Mouse (Mus musculus) heart, embryonic 15.5 days (tissue): Measurements from ENCODE around the gene Gm1043. TPM values are rescaled to one million over a fixed set of nuclear protein-coding genes. Genes with fewer than 3 reads are reported as not detected.

ENCODE experiments used
- ATAC-seq: fragments of 200-750 bp; cut with Nextera tagmentation; replicated peaks from 2 replicates; pipeline ENCODE4 v1.8.0; 2017; ENCODE audit warnings: low read depth, moderate TSS enrichment; ENCODE audit not compliant: insufficient number of reproducible peaks, insufficient read depth, low FRiP score
- H3K27ac ChIP-seq: fragments of 300-500 bp; sonication (generic); 2 replicates; pipeline ENCODE4 v1.5.1; 2015; ENCODE audit warnings: mild to moderate bottlenecking, inconsistent platforms
- H3K27me3 ChIP-seq: fragments of 300-500 bp; sonication (generic); 2 replicates; pipeline ENCODE4 v1.6.1; 2015; ENCODE audit warnings: inconsistent platforms
- H3K36me3 ChIP-seq: fragments of 300-500 bp; sonication (generic); 2 replicates; pipeline ENCODE4 v1.6.1; 2015; ENCODE audit warnings: mild to moderate bottlenecking, inconsistent platforms
- H3K4me1 ChIP-seq: fragments of 300-500 bp; sonication (generic); replicated peaks from 2 replicates; pipeline ENCODE4 v1.6.1; 2015; ENCODE audit warnings: inconsistent platforms
- H3K4me2 ChIP-seq: fragments of 300-500 bp; sonication (generic); 2 replicates; pipeline ENCODE4 v1.6.1; 2015; ENCODE audit warnings: inconsistent platforms, mild to moderate bottlenecking, moderate library complexity
- H3K4me3 ChIP-seq: fragments of 300-500 bp; sonication (generic); 2 replicates; pipeline ENCODE4 v1.5.1; 2015; ENCODE audit warnings: mild to moderate bottlenecking, inconsistent platforms
- H3K9ac ChIP-seq: fragments of 300-500 bp; sonication (generic); 2 replicates; pipeline ENCODE4 v1.6.1; 2015; ENCODE audit warnings: mild to moderate bottlenecking, inconsistent platforms
- H3K9me3 ChIP-seq: fragments of 300-500 bp; sonication (generic); replicated peaks from 2 replicates; pipeline ENCODE4 v1.6.1; 2016; ENCODE audit warnings: inconsistent platforms
- WGBS: fragments of 180-500 bp; shearing (Covaris S2); methylation state at CpG from one replicate; pipeline ENCODE4 v1.1.7; 2015; ENCODE audit warnings: mixed read lengths; 5-methylcytosine and 5-hydroxymethylcytosine counted together
- polyA plus RNA-seq: library from polyadenylated mRNA; unstranded; fragments of >200 nt; fragmentation: Nextera tagmentation; extraction: Ambion mirVana; gene quantifications from 2 replicates; pipeline ENCODE4 v1.2.1, GENCODE M21; 2015

The Gm1043 gene
- polyA plus RNA-seq, result not detected in 2 replicates

DNA sequence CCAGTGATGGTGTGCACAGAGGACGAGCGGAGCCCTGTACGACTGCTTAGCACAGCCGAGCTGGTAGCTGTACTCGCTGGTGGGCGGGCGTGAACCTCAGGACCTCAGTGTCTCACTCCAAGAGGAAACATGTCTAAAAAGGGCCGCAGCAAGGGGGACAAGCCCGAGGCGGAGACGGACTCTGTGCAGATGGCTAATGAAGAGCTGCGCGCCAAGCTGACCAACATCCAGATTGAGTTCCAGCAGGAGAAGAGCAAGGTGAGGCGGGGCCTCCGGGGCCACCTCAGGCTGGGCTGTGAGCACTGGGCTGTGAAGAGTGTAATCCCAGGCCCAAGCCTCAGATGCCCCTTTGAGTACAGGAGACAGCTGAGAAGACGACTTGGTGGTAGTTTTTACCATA, at the start of gene Gm1043:
Gene Gm1043, plus strand, starts transcription at position 130 of the 400 bp plus-strand sequence.
- Histone ChIP-seq H3K27me3 (peaks cover 25% of the 10 kb centered on the region), H3K27ac (no peak within 1 kb of the TSS), H3K4me3 (no peak within 1 kb of the TSS), H3K9me3 (no peaks in the 10 kb centered on the region), H3K9ac (no peak within 1 kb of the TSS), H3K36me3 (no peaks in the 10 kb centered on the region), H3K4me2 (no peak within 1 kb of the TSS), H3K4me1 (no peaks in the 10 kb centered on the region)
- ATAC-seq, result no peak
- 84% methylated on average over 16 of the region's 16 CpGs for WGBS

GRCm38 (mm10) chr5:37035896-37036295, 49.3 kb upstream of the Gm1043 start:
- peaks cover 25% of the 10 kb centered on the region for H3K27me3 ChIP-seq

DNA sequence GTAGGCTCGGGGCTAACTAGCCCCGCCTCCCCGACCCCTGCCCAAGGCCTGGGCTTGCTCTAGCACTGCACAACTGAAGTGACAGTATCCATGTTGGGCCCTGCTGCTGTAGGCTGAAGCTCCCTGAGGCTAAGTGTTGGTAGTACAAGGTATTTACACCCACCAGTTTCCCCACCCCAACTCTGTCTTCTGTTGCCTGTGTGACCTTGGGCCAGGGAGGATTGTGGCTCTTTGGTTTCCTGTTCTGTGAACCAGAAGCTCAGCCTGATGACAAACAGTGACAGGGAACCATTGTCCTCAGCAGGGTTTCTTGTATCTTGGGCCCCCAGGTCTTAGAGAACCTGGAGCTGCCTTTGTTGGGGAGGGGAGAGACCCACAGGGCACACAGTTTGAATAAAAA, 48.3 kb upstream of the Gm1043 start:
- no peak for ATAC-seq
- no peaks in the 10 kb centered on the region for H3K4me1 ChIP-seq
- no peaks in the 10 kb centered on the region for H3K9me3 ChIP-seq
- no peak overlapping the region for H3K4me2 ChIP-seq
- peaks cover 19% of the 10 kb centered on the region; the same call in 1 of the 2 replicates for H3K27me3 ChIP-seq
- WGBS, result 69% methylated on average over 3 of the region's 3 CpGs
- H3K4me3 ChIP-seq, result no peak overlapping the region
- H3K36me3 ChIP-seq, result no peaks in the 10 kb centered on the region
- H3K9ac ChIP-seq, result no peak overlapping the region
- no peak overlapping the region for H3K27ac ChIP-seq

More at GRCm38 (mm10) chr5:37035896-37036295, 49.3 kb upstream of the Gm1043 start:
- Histone ChIP-seq H3K4me2 (no peak overlapping the region), H3K4me1 (no peaks in the 10 kb centered on the region), H3K9ac (no peak overlapping the region), H3K27ac (no peak overlapping the region), H3K36me3 (no peaks in the 10 kb centered on the region), H3K4me3 (no peak overlapping the region), H3K9me3 (no peaks in the 10 kb centered on the region)
- WGBS, result 60% methylated on average over 6 of the region's 6 CpGs
- no peak for ATAC-seq

DNA sequence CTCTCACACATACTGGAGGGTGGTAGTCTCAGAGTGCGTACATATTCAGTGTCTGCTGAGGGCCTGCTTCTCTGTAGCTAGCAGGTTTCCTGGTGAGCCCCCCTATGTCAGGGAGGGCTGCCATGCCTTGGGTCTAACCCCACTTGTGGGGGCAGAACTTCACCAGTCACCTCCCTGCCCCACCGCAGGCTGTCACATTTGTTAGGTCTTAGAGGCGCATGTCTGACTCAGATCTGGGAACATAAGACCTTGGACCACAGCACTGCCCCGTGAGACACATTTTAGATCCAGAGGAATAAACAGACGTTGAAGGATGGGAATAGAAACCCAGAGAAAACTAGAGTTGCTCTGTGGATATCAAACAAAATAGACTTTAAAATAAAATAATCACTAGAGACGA, 45.3 kb upstream of the Gm1043 start:
- Histone ChIP-seq H3K4me2 (no peak overlapping the region), H3K4me3 (no peak overlapping the region), H3K27ac (no peak overlapping the region), H3K36me3 (no peaks in the 10 kb centered on the region), H3K9me3 (no peaks in the 10 kb centered on the region), H3K4me1 (no peaks in the 10 kb centered on the region), H3K27me3 (peaks cover 15% of the 10 kb centered on the region; the same call in 1 of the 2 replicates), H3K9ac (no peak overlapping the region)
- WGBS, result 67% methylated on average over 6 of the region's 6 CpGs
- no peak for ATAC-seq

GRCm38 (mm10) chr5:37040711-37041110, 44.5 kb upstream of the Gm1043 start:
- Histone ChIP-seq H3K27me3 (peaks cover 15% of the 10 kb centered on the region; the same call in 1 of the 2 replicates), H3K4me1 (0 out of 2 replicates have a peak, but pooled peaks cover 2% of the 10 kb centered on the region), H3K4me3 (no peak overlapping the region), H3K9ac (no peak overlapping the region), H3K9me3 (no peaks in the 10 kb centered on the region), H3K27ac (no peak overlapping the region), H3K4me2 (0 out of 2 replicates have a peak overlapping the region, but pooled peaks have one; percentile 13), H3K36me3 (no peaks in the 10 kb centered on the region)
- no peak for ATAC-seq
- 23% methylated on average over 9 of the region's 9 CpGs for WGBS

GRCm38 (mm10) chr5:37041651-37042050, 43.5 kb upstream of the Gm1043 start:
- Histone ChIP-seq H3K4me2 (peak overlapping the region; percentile 13; the same call in 1 of the 2 replicates), H3K9ac (no peak overlapping the region), H3K4me1 (0 out of 2 replicates have a peak, but pooled peaks cover 2% of the 10 kb centered on the region), H3K36me3 (no peaks in the 10 kb centered on the region), H3K9me3 (no peaks in the 10 kb centered on the region), H3K27ac (no peak overlapping the region), H3K27me3 (peaks cover 12% of the 10 kb centered on the region; the same call in 1 of the 2 replicates), H3K4me3 (no peak overlapping the region)
- WGBS, result 37% methylated on average over 6 of the region's 6 CpGs
- no peak for ATAC-seq

DNA sequence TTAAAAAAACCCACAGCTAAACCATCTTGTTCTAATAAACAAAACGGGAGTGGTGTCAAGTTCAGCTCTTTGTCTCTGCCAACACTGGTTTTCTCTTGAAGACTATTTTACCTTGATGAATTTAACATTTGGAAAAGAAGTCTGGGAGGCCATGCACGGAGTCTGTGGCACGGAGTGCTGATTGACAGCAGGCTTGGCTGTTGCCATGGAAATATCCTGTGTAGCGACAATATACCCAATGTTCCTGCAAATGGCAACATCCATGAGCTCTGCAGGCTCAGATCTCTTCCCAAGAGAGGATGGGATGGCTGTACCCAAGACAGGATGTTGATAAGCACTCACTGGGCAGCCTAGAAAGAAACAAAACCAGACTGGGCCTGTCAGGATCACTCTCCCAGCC, 42.2 kb upstream of the Gm1043 start:
- Histone ChIP-seq H3K4me3 (no peak overlapping the region), H3K36me3 (no peaks in the 10 kb centered on the region), H3K9ac (no peak overlapping the region), H3K27me3 (peaks cover 20% of the 10 kb centered on the region; the same call in 1 of the 2 replicates), H3K4me1 (0 out of 2 replicates have a peak, but pooled peaks cover 2% of the 10 kb centered on the region), H3K27ac (no peak overlapping the region), H3K9me3 (no peaks in the 10 kb centered on the region), H3K4me2 (no peak overlapping the region)
- WGBS, result 41% methylated on average over 4 of the region's 4 CpGs
- no peak for ATAC-seq

GRCm38 (mm10) chr5:37044793-37045192, 40.4 kb upstream of the Gm1043 start:
- Histone ChIP-seq H3K4me3 (no peak overlapping the region), H3K4me2 (no peak overlapping the region), H3K9me3 (no peaks in the 10 kb centered on the region), H3K27me3 (peaks cover 15% of the 10 kb centered on the region; the same call in 1 of the 2 replicates), H3K4me1 (0 out of 2 replicates have a peak, but pooled peaks cover 2% of the 10 kb centered on the region), H3K36me3 (no peaks in the 10 kb centered on the region), H3K27ac (no peak overlapping the region), H3K9ac (no peak overlapping the region)
- no peak for ATAC-seq
- WGBS, result 72% methylated on average over 2 of the region's 2 CpGs

GRCm38 (mm10) chr5:37045582-37045981, 39.6 kb upstream of the Gm1043 start:
- no peaks in the 10 kb centered on the region for H3K36me3 ChIP-seq
- no peaks in the 10 kb centered on the region for H3K9me3 ChIP-seq
- H3K9ac ChIP-seq, result no peak overlapping the region
- no peak overlapping the region for H3K4me2 ChIP-seq
- peaks cover 13% of the 10 kb centered on the region; the same call in 1 of the 2 replicates for H3K27me3 ChIP-seq
- H3K27ac ChIP-seq, result no peak overlapping the region
- 77% methylated on average over 2 of the region's 2 CpGs for WGBS
- no peak for ATAC-seq
- H3K4me1 ChIP-seq, result 0 out of 2 replicates have a peak, but pooled peaks cover 2% of the 10 kb centered on the region
- no peak overlapping the region for H3K4me3 ChIP-seq

DNA sequence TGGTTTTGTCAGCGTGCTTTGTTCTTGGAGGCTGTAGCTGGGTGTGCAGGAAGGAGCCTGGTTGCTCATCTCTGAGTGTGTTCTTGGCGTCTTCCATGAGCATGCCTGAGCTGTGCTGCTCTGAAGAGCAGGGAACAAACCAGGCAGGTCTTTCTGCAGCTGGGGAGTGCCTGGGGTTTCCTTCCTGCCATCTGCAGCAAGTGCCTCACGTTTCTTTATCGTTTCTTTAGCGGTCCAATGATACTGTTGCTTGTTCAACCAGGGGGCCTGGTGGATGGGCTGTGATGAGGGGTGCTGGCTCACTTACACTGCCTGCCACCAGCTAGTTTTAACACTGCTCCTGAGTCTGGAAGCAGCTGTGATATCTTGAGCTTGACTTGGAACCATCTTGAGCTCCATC, 38.4 kb upstream of the Gm1043 start:
- H3K4me2 ChIP-seq, result no peak overlapping the region
- no peak overlapping the region for H3K27ac ChIP-seq
- H3K4me1 ChIP-seq, result 0 out of 2 replicates have a peak, but pooled peaks cover 2% of the 10 kb centered on the region
- no peaks in the 10 kb centered on the region for H3K9me3 ChIP-seq
- no peak overlapping the region for H3K4me3 ChIP-seq
- WGBS, result 27% methylated on average over 5 of the region's 5 CpGs
- no peaks in the 10 kb centered on the region for H3K36me3 ChIP-seq
- no peak overlapping the region for H3K9ac ChIP-seq
- ATAC-seq, result no peak
- peaks cover 11% of the 10 kb centered on the region; the same call in 1 of the 2 replicates for H3K27me3 ChIP-seq

- peaks cover 8% of the 10 kb centered on the region; the same call in 1 of the 2 replicates for H3K27me3 ChIP-seq
- ATAC-seq, result no peak
- H3K9me3 ChIP-seq, result no peaks in the 10 kb centered on the region
- H3K27ac ChIP-seq, result no peak overlapping the region
- no peak overlapping the region for H3K9ac ChIP-seq
- 0 out of 2 replicates have a peak, but pooled peaks cover 2% of the 10 kb centered on the region for H3K4me1 ChIP-seq
- H3K36me3 ChIP-seq, result no peaks in the 10 kb centered on the region
- no peak overlapping the region for H3K4me3 ChIP-seq
- H3K4me2 ChIP-seq, result no peak overlapping the region
- WGBS, result 47% methylated on average over 17 of the region's 17 CpGs
Observed at GRCm38 (mm10) chr5:37047206-37047915, 37.8 kb upstream of the Gm1043 start.
